Mouse (Mus musculus): Measurements from ENCODE around the gene Fsd1. TPM values are rescaled to one million over a fixed set of nuclear protein-coding genes. Genes with fewer than 3 reads are reported as not detected.

The Fsd1 gene
- total and polyA plus RNA-seq, 3 experiments: not detected

DNA sequence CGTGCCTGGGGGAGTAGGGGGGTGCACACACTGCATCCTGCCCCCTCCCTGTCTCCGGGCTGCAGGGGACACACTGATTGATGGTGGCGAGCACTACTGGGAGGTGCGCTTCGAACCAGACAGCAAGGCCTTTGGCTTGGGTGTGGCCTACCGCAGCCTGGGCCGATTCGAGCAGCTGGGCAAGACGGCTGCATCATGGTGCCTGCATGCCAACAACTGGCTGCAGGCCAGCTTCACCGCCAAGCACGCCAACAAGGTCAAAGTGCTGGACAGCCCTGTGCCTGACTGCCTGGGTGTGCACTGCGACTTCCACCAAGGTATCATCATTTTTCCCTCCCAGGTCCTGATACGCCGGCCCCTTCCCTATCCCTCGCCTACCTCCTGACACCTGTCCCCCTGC is 9.7 kb downstream of the Fsd1 start:
- H3K27ac ChIP-seq (ENCODE audit: control insufficient read depth, low read depth, low read length): no peak overlapping the region
- no peak for DNase-seq (ENCODE audit: low read depth, low spot score)
- no peaks in the 10 kb centered on the region for H3K9me3 ChIP-seq (replicated peaks; ENCODE audit: insufficient read depth, low read length)
- TF ChIP-seq TAL1 (IDR thresholded peaks at IDR 0.05; ENCODE audit: low read length) (no peak), HCFC1 (IDR thresholded peaks at IDR 0.05; ENCODE audit: low read depth, low read length) (no peak), UBTF (IDR thresholded peaks at IDR 0.05; ENCODE audit: borderline replicate concordance, insufficient read depth, low read depth, low read length) (no peak), USF1 (IDR thresholded peaks at IDR 0.05; ENCODE audit: low read depth, low read length) (no peak), POLR2AphosphoS5 (IDR thresholded peaks at IDR 0.05; ENCODE audit: borderline replicate concordance, low read depth, low read length) (no peak), JUND (IDR thresholded peaks at IDR 0.05; ENCODE audit: low read depth, low read length) (no peak), KAT2A (conservative IDR thresholded peaks at IDR 0.05; ENCODE audit: low read depth, low read length) (no peak), ZC3H11A (IDR thresholded peaks at IDR 0.05; ENCODE audit: low read depth, low read length) (no peak), ZMIZ1 (IDR thresholded peaks at IDR 0.05; ENCODE audit: low read depth, low read length) (no peak), MYB (IDR thresholded peaks at IDR 0.05; ENCODE audit: low read depth, low read length) (no peak), CTCF (IDR thresholded peaks at IDR 0.05 in 2 of 3, conservative IDR thresholded peaks at IDR 0.05 in 1 of 3; ENCODE audit: control insufficient read depth in 1 of 3, insufficient read depth in 1 of 3, low read depth in 2 of 3, low read length in 3 of 3, poor library complexity in 1 of 3, severe bottlenecking in 1 of 3) (no peak), MAX (IDR thresholded peaks at IDR 0.05; ENCODE audit: low read length) (no peak), GABPA (IDR thresholded peaks at IDR 0.05; ENCODE audit: low read depth, low read length) (no peak), ZKSCAN1 (IDR thresholded peaks at IDR 0.05; ENCODE audit: low read depth, low read length) (no peak), MEF2A (IDR thresholded peaks at IDR 0.05; ENCODE audit: extremely low read depth, insufficient replicate concordance, low read depth, low read length, poor library complexity, severe bottlenecking) (no peak), NELFE (IDR thresholded peaks at IDR 0.05; ENCODE audit: low read depth, low read length) (no peak)
- no peak overlapping the region for H3K4me3 ChIP-seq (ENCODE audit: control insufficient read depth in 1 of 2, insufficient read depth in 1 of 2, low read depth in 2 of 2, low read length in 2 of 2)
- H3K9ac ChIP-seq (ENCODE audit: control insufficient read depth, low read depth, low read length, poor library complexity, severe bottlenecking): no peak overlapping the region
- H3K79me2 ChIP-seq (ENCODE audit: control insufficient read depth, insufficient read depth, low read length, poor library complexity): no peaks in the 10 kb centered on the region
- H3K27me3 ChIP-seq (ENCODE audit: control insufficient read depth in 1 of 2, insufficient read depth in 2 of 2, low read length in 2 of 2): peaks cover 2 to 6% of the 10 kb centered on the region in 2 experiments; a peak in 3 of 4 replicates
- H3K36me3 ChIP-seq (ENCODE audit: control insufficient read depth in 1 of 2, insufficient read depth in 2 of 2, low read length in 2 of 2): no peaks in the 10 kb centered on the region
- H3K4me1 ChIP-seq (ENCODE audit: control insufficient read depth in 1 of 2, insufficient read depth in 2 of 2, low read length in 2 of 2): no peaks in the 10 kb centered on the region

DNA sequence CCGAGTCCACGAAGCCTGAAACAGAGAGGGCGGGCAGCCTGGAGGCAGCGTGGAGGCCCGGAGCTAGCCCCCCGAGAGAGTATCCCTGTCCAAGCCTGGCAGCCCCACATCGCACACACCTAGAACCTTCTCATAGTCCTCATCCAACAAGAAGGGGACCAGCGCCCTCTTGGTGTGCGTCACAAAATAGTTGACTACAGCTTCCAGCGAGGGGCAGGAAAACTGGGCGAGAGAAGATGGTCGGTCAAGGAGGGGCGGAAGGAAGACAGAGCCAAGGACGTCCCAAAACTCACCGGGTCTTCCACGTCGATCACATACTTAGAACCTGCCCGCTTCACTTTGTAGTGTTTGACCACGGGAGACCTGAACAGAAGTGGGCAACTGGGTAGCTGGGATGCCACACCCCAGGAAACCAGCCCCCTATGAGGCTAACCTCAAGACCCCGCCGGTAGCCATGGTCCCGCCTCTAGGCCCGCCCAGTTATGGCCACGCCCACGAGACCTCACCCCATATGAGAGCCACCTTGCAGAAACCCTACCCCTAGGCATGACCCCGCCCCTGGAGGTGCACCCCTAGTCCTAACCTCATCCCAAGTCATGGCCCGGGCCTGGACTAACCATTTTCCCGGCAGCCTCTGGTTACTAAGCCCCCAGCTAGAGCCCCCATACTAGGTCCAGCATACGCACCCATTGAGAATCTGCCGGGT is 13.6 kb downstream of the Fsd1 start:
- Histone ChIP-seq H3K9ac (ENCODE audit: control insufficient read depth, low read depth, low read length, poor library complexity, severe bottlenecking) (no peak overlapping the region), H3K27me3 (ENCODE audit: control insufficient read depth in 1 of 2, insufficient read depth in 2 of 2, low read length in 2 of 2) (peaks cover 0 to 1% of the 10 kb centered on the region in 2 experiments; a peak in 2 of 4 replicates), H3K4me3 (ENCODE audit: control insufficient read depth in 1 of 2, insufficient read depth in 1 of 2, low read depth in 2 of 2, low read length in 2 of 2) (no peak overlapping the region), H3K9me3 (replicated peaks; ENCODE audit: insufficient read depth, low read length) (no peaks in the 10 kb centered on the region), H3K79me2 (ENCODE audit: control insufficient read depth, insufficient read depth, low read length, poor library complexity) (no peaks in the 10 kb centered on the region), H3K36me3 (ENCODE audit: control insufficient read depth in 1 of 2, insufficient read depth in 2 of 2, low read length in 2 of 2) (no peaks in the 10 kb centered on the region), H3K4me1 (ENCODE audit: control insufficient read depth in 1 of 2, insufficient read depth in 2 of 2, low read length in 2 of 2) (no peaks in the 10 kb centered on the region), H3K27ac (ENCODE audit: control insufficient read depth, low read depth, low read length) (no peak overlapping the region)
- no peak for DNase-seq (ENCODE audit: low read depth, low spot score)
- TF ChIP-seq MAZ (IDR thresholded peaks at IDR 0.05; ENCODE audit: low read depth, low read length): no peak
- no peak for TF ChIP-seq TCF12 (IDR thresholded peaks at IDR 0.05; ENCODE audit: low read depth, low read length)
- no peak for TF ChIP-seq POLR2AphosphoS5 (IDR thresholded peaks at IDR 0.05; ENCODE audit: borderline replicate concordance, low read depth, low read length)
- no peak for TF ChIP-seq MYC (IDR thresholded peaks at IDR 0.05; ENCODE audit: low read depth, low read length)
- no peak for TF ChIP-seq MAX (IDR thresholded peaks at IDR 0.05; ENCODE audit: low read length)
- no peak for TF ChIP-seq POLR2AphosphoS2 (IDR thresholded peaks at IDR 0.05; ENCODE audit: low read length)
- TF ChIP-seq SIN3A (IDR thresholded peaks at IDR 0.05; ENCODE audit: low read length): no peak
- no peak for TF ChIP-seq ELF1 (IDR thresholded peaks at IDR 0.05; ENCODE audit: low read depth, low read length)
- no peak for TF ChIP-seq MXI1 (IDR thresholded peaks at IDR 0.05; ENCODE audit: low read depth, low read length)
